Mouse (Mus musculus): ENCODE results near the gene Nnat.

DNA sequence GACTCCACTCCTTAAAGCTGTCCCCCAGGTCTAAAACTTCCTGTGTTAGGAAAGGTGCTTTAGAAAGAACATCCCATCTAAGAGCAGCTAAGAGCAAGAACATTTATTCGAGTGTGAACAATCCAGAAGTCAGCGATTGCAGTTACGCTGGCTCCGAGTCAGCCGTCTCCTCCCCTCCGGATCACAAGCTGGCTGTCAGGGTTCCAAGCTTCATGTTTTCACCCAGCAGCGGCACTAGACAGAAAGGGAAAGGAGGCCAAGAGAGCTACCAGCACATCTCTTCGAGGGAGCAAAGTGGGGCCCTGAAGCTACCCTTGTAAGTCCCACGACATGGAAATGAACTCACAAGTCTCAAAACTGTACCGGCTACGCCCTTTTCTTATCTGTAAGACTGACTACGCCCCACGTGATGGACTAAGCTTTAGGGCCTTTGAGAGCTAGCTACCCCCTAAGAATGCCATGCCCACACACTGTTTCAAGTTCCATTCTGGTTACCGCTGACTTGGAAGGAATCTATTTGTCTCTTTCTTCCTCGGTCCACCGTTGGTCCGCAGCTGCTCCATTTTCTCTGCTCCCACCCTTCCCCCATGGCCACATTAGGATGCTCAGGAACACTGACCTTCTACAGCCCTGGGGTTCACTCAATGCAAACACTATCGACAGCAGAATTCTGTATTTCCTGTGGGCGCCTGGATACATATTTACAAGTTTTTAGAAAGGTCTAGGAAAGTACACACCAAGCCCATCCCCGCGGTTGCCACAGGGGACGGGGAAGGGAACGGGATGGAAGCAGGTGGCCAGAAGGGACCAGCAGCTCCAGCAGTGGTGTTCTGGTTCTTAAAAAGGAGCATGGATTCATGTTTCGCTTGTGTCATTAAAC, 19.6 kb upstream of the Nnat start:
- TF ChIP-seq CTCF (IDR thresholded peaks at IDR 0.05; ENCODE audit: low read depth) = no peak
- TF ChIP-seq EP300 (IDR thresholded peaks at IDR 0.05; ENCODE audit: low read depth) = no peak

All from liver, embryonic 14.5 days (tissue).